Mouse (Mus musculus) macrophage (primary cell): Measurements from ENCODE around the gene Itgb2. TPM values are rescaled to one million over a fixed set of nuclear protein-coding genes. Genes with fewer than 3 reads are reported as not detected.

Source experiments
- H3K27ac ChIP-seq: fragments of 350-480 bp; formaldehyde crosslinking; 2 replicates; pipeline ENCODE4 v1.9.0; 2021
- H3K36me3 ChIP-seq: fragments of 350-480 bp; formaldehyde crosslinking; 2 replicates; pipeline ENCODE4 v1.9.0; 2021; ENCODE audit errors: inconsistent target
- H3K4me3 ChIP-seq: fragments of 350-480 bp; formaldehyde crosslinking; 2 replicates; pipeline ENCODE4 v1.9.0; 2021; ENCODE audit errors: inconsistent target
- H3K79me2 ChIP-seq: fragments of 350-480 bp; formaldehyde crosslinking; 2 replicates; pipeline ENCODE4 v1.9.0; 2021; ENCODE audit errors: inconsistent target
- WGBS: methylation state at CpG from one replicate; pipeline ENCODE4 v1.1.7; 2026; ENCODE audit warnings: inconsistent platforms; ENCODE audit not compliant: missing documents; 5-methylcytosine and 5-hydroxymethylcytosine counted together
- polyA plus RNA-seq: library from polyadenylated mRNA; stranded (reverse); fragments of 250-400 nt; gene quantifications from 3 replicates; pipeline ENCODE4 v1.2.4, GENCODE M21; 2018; ENCODE audit warnings: inconsistent platforms

The Itgb2 gene
- polyA plus RNA-seq, 1 experiment from 2014 or later: 505 TPM

- Histone ChIP-seq H3K36me3 (peaks cover 63% of the 10 kb centered on the region), H3K27ac (no peak overlapping the region), H3K79me2 (peaks cover 9% of the 10 kb centered on the region; the same call in 1 of the 2 replicates), H3K4me3 (no peak overlapping the region)
- 91% methylated on average over 5 of the region's 5 CpGs for WGBS
These were observed 22.1 kb downstream of the Itgb2 start for GRCm38 (mm10) chr10:77552162-77552561.

DNA sequence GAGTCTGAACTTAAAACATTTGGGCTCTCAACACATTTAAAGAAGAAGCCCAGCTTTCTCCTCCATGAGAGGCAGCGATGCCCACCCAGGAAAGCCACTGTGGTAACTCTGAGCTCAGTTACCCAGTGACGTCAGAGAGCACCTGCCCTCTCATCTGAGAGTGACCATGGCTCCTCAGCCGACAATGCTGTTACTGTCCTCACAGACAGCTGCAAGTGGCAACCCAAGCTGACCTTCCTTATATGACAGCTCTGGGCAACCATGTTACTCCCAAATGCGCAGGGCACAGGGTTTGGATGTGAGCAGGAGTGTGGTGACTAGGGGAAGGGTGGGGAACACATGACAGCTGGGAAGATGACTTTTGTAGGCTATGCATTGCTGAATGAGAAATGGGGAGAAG, 23.2 kb downstream of the Itgb2 start:
- 85% methylated on average over 4 of the region's 4 CpGs for WGBS
- no peak overlapping the region for H3K27ac ChIP-seq
- peaks cover 63% of the 10 kb centered on the region for H3K36me3 ChIP-seq
- peaks cover 5% of the 10 kb centered on the region; the same call in 1 of the 2 replicates for H3K79me2 ChIP-seq
- H3K4me3 ChIP-seq: no peak overlapping the region

GRCm38 (mm10) chr10:77554918-77555317, 24.9 kb downstream of the Itgb2 start:
- peaks cover 68% of the 10 kb centered on the region for H3K36me3 ChIP-seq
- WGBS: 37% methylated on average over 4 of the region's 4 CpGs
- peaks cover 5% of the 10 kb centered on the region; the same call in 1 of the 2 replicates for H3K79me2 ChIP-seq
- no peak overlapping the region for H3K4me3 ChIP-seq
- H3K27ac ChIP-seq: no peak overlapping the region

DNA sequence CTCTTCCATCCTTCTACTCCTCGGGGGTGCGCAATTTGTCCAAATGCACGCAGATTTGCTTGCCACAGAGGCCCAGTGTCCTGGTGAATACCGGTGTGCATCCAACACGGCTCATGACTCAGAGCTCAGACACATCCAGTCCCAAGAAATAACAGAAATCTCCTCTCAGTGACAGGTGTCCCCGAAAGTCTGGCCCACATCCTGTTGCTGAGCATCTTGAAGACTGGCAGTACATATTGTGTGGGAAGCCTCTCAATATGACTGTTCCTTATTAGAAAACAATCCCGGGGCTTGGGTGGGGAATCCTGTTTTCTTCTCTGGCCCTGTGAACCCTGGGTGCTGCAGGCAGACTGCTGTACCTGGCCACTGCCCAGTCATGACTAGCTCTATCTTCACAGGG, 26.6 kb downstream of the Itgb2 start:
- no peak overlapping the region for H3K27ac ChIP-seq
- H3K4me3 ChIP-seq: no peak overlapping the region
- peaks cover 81% of the 10 kb centered on the region for H3K36me3 ChIP-seq
- WGBS: 95% methylated on average over 7 of the region's 7 CpGs
- peaks cover 5% of the 10 kb centered on the region; the same call in 1 of the 2 replicates for H3K79me2 ChIP-seq

DNA sequence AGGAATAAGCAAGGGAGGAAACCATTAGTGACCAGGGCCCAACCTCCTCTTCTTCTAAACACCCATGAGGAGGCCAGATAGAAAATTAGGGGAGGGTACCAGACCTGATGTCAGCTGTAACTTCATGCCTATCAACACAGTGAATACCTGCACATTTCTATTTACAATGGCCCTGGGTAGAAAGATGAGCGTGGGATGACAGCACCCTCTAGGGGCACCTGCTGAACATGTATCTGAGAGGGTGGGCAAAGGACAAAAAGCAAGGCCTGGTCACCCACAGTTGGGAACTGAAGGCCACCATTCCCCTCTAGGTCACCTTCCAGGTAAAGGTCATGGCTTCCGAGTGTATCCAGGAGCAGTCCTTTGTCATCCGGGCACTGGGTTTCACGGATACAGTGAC, 27.6 kb downstream of the Itgb2 start:
- WGBS: 98% methylated on average over 4 of the region's 4 CpGs

DNA sequence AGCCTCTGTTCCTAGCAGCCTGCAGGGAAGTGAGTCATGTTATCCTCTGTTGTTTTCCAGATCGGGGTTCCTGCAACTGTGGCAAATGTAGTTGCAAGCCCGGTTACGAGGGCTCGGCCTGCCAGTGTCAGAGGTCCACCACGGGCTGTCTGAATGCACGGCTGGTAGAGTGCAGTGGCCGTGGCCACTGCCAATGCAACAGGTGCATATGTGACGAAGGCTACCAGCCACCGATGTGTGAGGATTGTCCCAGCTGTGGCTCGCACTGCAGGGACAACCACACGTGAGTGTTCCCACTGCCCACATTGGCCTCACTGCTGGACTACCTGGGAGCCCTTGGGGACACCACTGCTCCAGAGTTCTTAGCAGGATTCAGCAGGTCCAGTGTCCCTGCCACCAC, 30.0 kb downstream of the Itgb2 start:
- H3K79me2 ChIP-seq: no peaks in the 10 kb centered on the region; the same call in 1 of the 2 replicates
- H3K36me3 ChIP-seq: peaks cover 93% of the 10 kb centered on the region
- WGBS: 87% methylated on average over 10 of the region's 11 CpGs
- no peak overlapping the region for H3K27ac ChIP-seq
- H3K4me3 ChIP-seq: no peak overlapping the region

More for the DNA sequence above, 27.6 kb downstream of the Itgb2 start:
- Histone ChIP-seq H3K4me3 (no peak overlapping the region), H3K79me2 (peaks cover 1% of the 10 kb centered on the region; the same call in 1 of the 2 replicates), H3K27ac (no peak overlapping the region), H3K36me3 (peaks cover 87% of the 10 kb centered on the region)

GRCm38 (mm10) chr10:77560830-77561229, 30.8 kb downstream of the Itgb2 start:
- WGBS: 98% methylated on average over 8 of the region's 9 CpGs
- Histone ChIP-seq H3K27ac (no peak overlapping the region), H3K79me2 (no peaks in the 10 kb centered on the region; the same call in 1 of the 2 replicates), H3K36me3 (peaks cover 91% of the 10 kb centered on the region), H3K4me3 (no peak overlapping the region)

GRCm38 (mm10) chr10:77561508-77561907, 31.5 kb downstream of the Itgb2 start:
- Histone ChIP-seq H3K79me2 (no peaks in the 10 kb centered on the region; the same call in 1 of the 2 replicates), H3K4me3 (no peak overlapping the region), H3K36me3 (peaks cover 84% of the 10 kb centered on the region), H3K27ac (no peak overlapping the region)
- 84% methylated on average over 2 of the region's 2 CpGs for WGBS

DNA sequence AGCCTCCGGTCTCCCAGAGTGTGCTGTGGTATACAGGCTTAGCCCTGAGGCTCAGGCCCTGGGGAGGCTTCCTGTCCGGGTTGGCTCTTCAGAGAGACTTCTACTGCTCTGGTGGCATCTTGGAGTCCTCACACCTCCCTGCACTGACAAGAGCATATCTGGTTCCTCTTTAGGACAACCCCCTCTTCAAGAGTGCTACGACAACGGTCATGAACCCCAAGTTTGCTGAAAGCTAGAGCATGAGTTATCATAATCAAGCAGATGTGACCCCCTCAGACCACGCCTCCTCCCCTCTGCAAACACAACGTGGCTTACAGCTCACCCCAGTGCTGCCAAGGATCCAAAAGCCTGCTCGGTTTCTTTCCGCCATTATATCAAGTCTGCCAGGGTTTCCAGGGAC, 35.0 kb downstream of the Itgb2 start:
- 89% methylated on average over 8 of the region's 8 CpGs for WGBS
- Histone ChIP-seq H3K79me2 (no peaks in the 10 kb centered on the region), H3K36me3 (peaks cover 54% of the 10 kb centered on the region), H3K4me3 (no peak overlapping the region), H3K27ac (no peak overlapping the region)

- H3K36me3 ChIP-seq: peaks cover 41% of the 10 kb centered on the region
- 19% methylated on average over 8 of the region's 8 CpGs for WGBS
These were observed 36.6 kb downstream of the Itgb2 start for GRCm38 (mm10) chr10:77566651-77567050.

DNA sequence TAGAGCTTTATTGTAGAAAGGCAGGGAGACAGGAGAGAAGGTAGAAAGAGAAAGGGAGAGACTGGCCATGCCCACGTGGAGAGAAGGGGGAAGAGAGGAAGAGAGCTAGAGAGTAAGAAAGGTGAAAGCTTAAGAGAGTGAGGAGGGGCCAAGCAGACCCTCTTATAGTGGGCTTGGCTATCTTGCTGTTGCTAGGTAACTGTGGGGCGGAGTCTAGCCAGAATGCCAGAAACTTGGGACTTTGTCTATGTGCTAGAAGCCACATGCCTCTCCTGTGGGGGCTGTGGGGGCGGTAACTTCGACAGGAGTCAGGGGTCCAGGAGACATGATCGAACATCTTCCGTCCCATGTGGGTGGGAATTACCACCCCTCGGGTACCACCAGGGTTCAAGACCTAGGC, 39.4 kb downstream of the Itgb2 start:
- peaks cover 17% of the 10 kb centered on the region for H3K36me3 ChIP-seq

More at GRCm38 (mm10) chr10:77566651-77567050, 36.6 kb downstream of the Itgb2 start:
- Histone ChIP-seq H3K27ac (no peak overlapping the region), H3K79me2 (no peaks in the 10 kb centered on the region), H3K4me3 (no peak overlapping the region)

GRCm38 (mm10) chr10:77569973-77570658, 40.1 kb downstream of the Itgb2 start:
- Histone ChIP-seq H3K79me2 (no peaks in the 10 kb centered on the region), H3K36me3 (peaks cover 10% of the 10 kb centered on the region; the same call in 1 of the 2 replicates), H3K4me3 (no peak overlapping the region), H3K27ac (no peak overlapping the region)
- WGBS: 92% methylated on average over 6 of the region's 6 CpGs

More for the DNA sequence above, 39.4 kb downstream of the Itgb2 start:
- H3K79me2 ChIP-seq: no peaks in the 10 kb centered on the region
- no peak overlapping the region for H3K27ac ChIP-seq
- 84% methylated on average over 7 of the region's 7 CpGs for WGBS
- H3K4me3 ChIP-seq: no peak overlapping the region

DNA sequence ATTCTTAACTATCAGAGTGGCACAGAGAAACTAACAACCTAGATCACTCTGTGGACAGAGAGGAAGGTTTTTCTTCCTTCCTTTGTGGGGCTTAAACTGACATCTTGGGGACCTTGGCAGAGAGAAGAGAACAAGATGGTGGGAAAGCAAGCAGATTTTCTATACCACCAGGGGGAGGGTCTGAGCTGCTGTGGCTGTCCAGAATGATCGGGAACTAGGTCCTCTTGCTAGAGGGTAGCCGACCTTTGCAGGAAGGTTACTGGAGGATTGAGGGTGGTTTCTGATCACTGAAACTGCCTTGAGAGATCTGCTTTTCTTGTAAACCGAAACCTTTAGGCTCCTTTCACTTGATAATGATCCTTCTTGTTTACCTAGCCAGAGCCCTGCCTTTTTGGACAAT, 42.2 kb downstream of the Itgb2 start:
- 25% methylated on average over 3 of the region's 3 CpGs for WGBS
- H3K27ac ChIP-seq: no peak overlapping the region

GRCm38 (mm10) chr10:77573162-77573561, 43.1 kb downstream of the Itgb2 start:
- Histone ChIP-seq H3K79me2 (no peaks in the 10 kb centered on the region), H3K36me3 (0 out of 2 replicates have a peak, but pooled peaks cover 9% of the 10 kb centered on the region), H3K4me3 (no peak overlapping the region), H3K27ac (no peak overlapping the region)
- WGBS: 87% methylated on average over 1 of the region's 1 CpGs

More for the DNA sequence above, 42.2 kb downstream of the Itgb2 start:
- 0 out of 2 replicates have a peak, but pooled peaks cover 9% of the 10 kb centered on the region for H3K36me3 ChIP-seq
- no peaks in the 10 kb centered on the region for H3K79me2 ChIP-seq
- no peak overlapping the region for H3K4me3 ChIP-seq
